Mouse (Mus musculus) heart, embryonic 11.5 days (tissue): ENCODE results near the gene Cks1b. TPM values are rescaled to one million over a fixed set of nuclear protein-coding genes. Genes with fewer than 3 reads are reported as not detected.
A peak's percentile ranks its signal among the peaks of the same experiment; 100 is the strongest.

ENCODE experiments used
- ATAC-seq: fragments of 200-750 bp; cut with Nextera tagmentation; replicated peaks from 2 replicates; pipeline ENCODE4 v1.8.0; 2017; ENCODE audit warnings: moderate library complexity; ENCODE audit not compliant: insufficient number of reproducible peaks, low FRiP score, low TSS enrichment
- H3K27ac ChIP-seq: fragments of 300-500 bp; sonication (generic); 2 replicates; pipeline ENCODE4 v1.5.1; 2014; ENCODE audit warnings: mild to moderate bottlenecking, low read depth, low read length
- H3K27me3 ChIP-seq: fragments of 300-500 bp; sonication (generic); 2 replicates; pipeline ENCODE4 v1.6.1; 2014; ENCODE audit warnings: mild to moderate bottlenecking, low read length, mixed read lengths; ENCODE audit not compliant: control insufficient read depth, insufficient read depth
- H3K36me3 ChIP-seq: fragments of 300-500 bp; sonication (generic); 2 replicates; pipeline ENCODE4 v1.6.1; 2014; ENCODE audit warnings: mild to moderate bottlenecking, low read length, moderate library complexity, mixed read lengths; ENCODE audit not compliant: control insufficient read depth, insufficient read depth
- H3K4me1 ChIP-seq: fragments of 300-500 bp; sonication (generic); 2 replicates; pipeline ENCODE4 v1.6.1; 2014; ENCODE audit warnings: low read length; ENCODE audit not compliant: control insufficient read depth, insufficient read depth
- H3K4me2 ChIP-seq: fragments of 300-500 bp; sonication (generic); 2 replicates; pipeline ENCODE4 v1.6.1; 2014; ENCODE audit warnings: mild to moderate bottlenecking, moderate library complexity
- H3K4me3 ChIP-seq: fragments of 300-500 bp; sonication (generic); 2 replicates; pipeline ENCODE4 v1.5.1; 2014; ENCODE audit warnings: low read depth, low read length
- H3K9ac ChIP-seq: fragments of 300-500 bp; sonication (generic); 2 replicates; pipeline ENCODE4 v1.6.1; 2014; ENCODE audit warnings: mild to moderate bottlenecking, low read depth, low read length, moderate library complexity
- H3K9me3 ChIP-seq: fragments of 300-500 bp; sonication (generic); replicated peaks from 2 replicates; pipeline ENCODE4 v1.6.1; 2016; ENCODE audit warnings: low read length; ENCODE audit not compliant: control insufficient read depth
- WGBS: fragments of 180-500 bp; shearing (Covaris S2); extraction: QIAGEN DNeasy Blood & Tissue Kit; methylation state at CpG from one replicate; pipeline ENCODE4 v1.1.7; 2014; ENCODE audit not compliant: insufficient replicate concordance; 5-methylcytosine and 5-hydroxymethylcytosine counted together
- polyA plus RNA-seq: library from polyadenylated mRNA; unstranded; fragments of >200 nt; fragmentation: Nextera tagmentation; extraction: Ambion mirVana; gene quantifications from 2 replicates; pipeline ENCODE4 v1.2.1, GENCODE M21; 2014

The Cks1b gene
- 399 and 411 TPM in 2 replicates for polyA plus RNA-seq

- Histone ChIP-seq H3K27ac (peak within 1 kb of the TSS; percentile 97), H3K4me1 (peaks cover 20% of the 10 kb centered on the region), H3K36me3 (peaks cover 20% of the 10 kb centered on the region), H3K9ac (peak within 1 kb of the TSS; percentile 87), H3K4me3 (peak within 1 kb of the TSS; percentile 53), H3K27me3 (no peaks in the 10 kb centered on the region), H3K9me3 (no peaks in the 10 kb centered on the region), H3K4me2 (peak within 1 kb of the TSS; percentile 90)
- peak; percentile 89 for ATAC-seq
- under 1% methylated on average over 39 of the region's 39 CpGs for WGBS
Observed at GRCm38 (mm10) chr3:89418170-89418860, at the start of gene Cks1b, which contains the start of gene Shc1. Gene Cks1b, minus strand, starts transcription at chr3:89418383. Gene Shc1, plus strand, starts transcription at chr3:89418443.

- ATAC-seq: peak; percentile 87
- peaks cover 14% of the 10 kb centered on the region for H3K4me1 ChIP-seq
- no peaks in the 10 kb centered on the region for H3K9me3 ChIP-seq
- peak overlapping the region; percentile 87 for H3K9ac ChIP-seq
- H3K36me3 ChIP-seq: no peaks in the 10 kb centered on the region
- 1% methylated on average over 35 of the region's 36 CpGs for WGBS
- peak overlapping the region; percentile 60 for H3K4me3 ChIP-seq
- peak overlapping the region; percentile 85 for H3K27ac ChIP-seq
- H3K27me3 ChIP-seq: no peaks in the 10 kb centered on the region
- peak overlapping the region; percentile 88 for H3K4me2 ChIP-seq
Observed at GRCm38 (mm10) chr3:89458965-89459807, 41.0 kb upstream of the Cks1b start.

GRCm38 (mm10) chr3:89458372-89458964 lies 40.3 kb upstream of the Cks1b start:
- H3K4me2 ChIP-seq: peak overlapping the region; percentile 88
- peak overlapping the region; percentile 85 for H3K27ac ChIP-seq
- peak overlapping the region; percentile 60 for H3K4me3 ChIP-seq
- no peaks in the 10 kb centered on the region for H3K9me3 ChIP-seq
- H3K9ac ChIP-seq: peak overlapping the region; percentile 87; the same call in 1 of the 2 replicates
- H3K4me1 ChIP-seq: peaks cover 14% of the 10 kb centered on the region
- no peaks in the 10 kb centered on the region for H3K36me3 ChIP-seq
- WGBS: 42% methylated on average over 13 of the region's 13 CpGs
- 0 out of 2 replicates have a peak, but pooled peaks have one; percentile 49 for ATAC-seq
- H3K27me3 ChIP-seq: no peaks in the 10 kb centered on the region

- H3K9me3 ChIP-seq: no peaks in the 10 kb centered on the region
- H3K27ac ChIP-seq: no peak overlapping the region
- H3K36me3 ChIP-seq: no peaks in the 10 kb centered on the region
- H3K4me3 ChIP-seq: no peak overlapping the region
- peaks cover 17% of the 10 kb centered on the region for H3K4me1 ChIP-seq
- H3K27me3 ChIP-seq: no peaks in the 10 kb centered on the region
- no peak overlapping the region for H3K9ac ChIP-seq
- H3K4me2 ChIP-seq: 0 out of 2 replicates have a peak overlapping the region, but pooled peaks have one; percentile 16
- WGBS: 39% methylated on average over 10 of the region's 10 CpGs
- ATAC-seq: no peak
Observed at GRCm38 (mm10) chr3:89456726-89457665, 38.8 kb upstream of the Cks1b start.

GRCm38 (mm10) chr3:89455786-89456285 lies 37.7 kb upstream of the Cks1b start:
- Histone ChIP-seq H3K4me3 (no peak overlapping the region), H3K9me3 (no peaks in the 10 kb centered on the region), H3K27me3 (no peaks in the 10 kb centered on the region), H3K27ac (no peak overlapping the region), H3K36me3 (no peaks in the 10 kb centered on the region), H3K9ac (no peak overlapping the region), H3K4me2 (no peak overlapping the region), H3K4me1 (peaks cover 29% of the 10 kb centered on the region)
- no peak for ATAC-seq
- WGBS: 25% methylated on average over 1 of the region's 1 CpGs

- Histone ChIP-seq H3K27ac (no peak within 1 kb of the TSS), H3K4me1 (peaks cover 27% of the 10 kb centered on the region), H3K27me3 (no peaks in the 10 kb centered on the region), H3K4me2 (no peak within 1 kb of the TSS), H3K4me3 (no peak within 1 kb of the TSS), H3K36me3 (no peaks in the 10 kb centered on the region), H3K9ac (no peak within 1 kb of the TSS), H3K9me3 (no peaks in the 10 kb centered on the region)
- ATAC-seq: no peak
- 54% methylated on average over 10 of the region's 10 CpGs for WGBS
Observed at GRCm38 (mm10) chr3:89454401-89455177, 36.4 kb upstream of the Cks1b start, which contains the start of gene Pmvk. Gene Pmvk, plus strand, starts transcription at chr3:89454541.

- H3K27me3 ChIP-seq: no peaks in the 10 kb centered on the region
- no peak overlapping the region for H3K9ac ChIP-seq
- no peak overlapping the region for H3K4me2 ChIP-seq
- H3K4me1 ChIP-seq: peaks cover 35% of the 10 kb centered on the region
- no peaks in the 10 kb centered on the region for H3K9me3 ChIP-seq
- no peak overlapping the region for H3K4me3 ChIP-seq
- H3K36me3 ChIP-seq: no peaks in the 10 kb centered on the region; the same call in 1 of the 2 replicates
- WGBS: 40% methylated on average over 1 of the region's 1 CpGs
- H3K27ac ChIP-seq: 0 out of 2 replicates have a peak overlapping the region, but pooled peaks have one; percentile 29
- no peak for ATAC-seq
Observed at GRCm38 (mm10) chr3:89451916-89452315, 33.7 kb upstream of the Cks1b start.
